Mouse (Mus musculus): ENCODE measurements around the gene Plekhg1.

DNA sequence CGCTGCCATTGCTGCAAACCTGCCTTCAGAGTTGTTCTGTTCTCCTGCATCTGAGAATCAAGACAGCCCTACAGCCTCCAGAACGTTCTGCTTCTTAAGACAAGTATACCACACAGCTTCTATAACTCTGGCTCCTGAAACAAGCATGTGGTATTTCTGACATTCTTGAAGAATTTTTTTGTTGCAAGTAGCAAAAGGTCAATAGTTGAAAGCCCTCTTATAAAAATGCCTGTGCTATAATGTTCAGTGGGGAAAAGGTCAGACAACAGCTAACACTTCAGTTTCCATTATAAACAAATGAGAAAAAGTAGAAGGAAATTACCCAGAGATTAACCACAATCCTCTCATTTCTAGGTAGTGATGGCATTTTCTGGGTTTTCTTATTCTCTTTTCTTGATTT is 34.2 kb downstream of the Plekhg1 start:
- TF ChIP-seq CTCF (IDR thresholded peaks at IDR 0.05; ENCODE audit: borderline replicate concordance, control insufficient read depth, extremely low read depth, insufficient read depth, low read length, poor library complexity) (no peak), POLR2A (IDR thresholded peaks at IDR 0.05; ENCODE audit: control insufficient read depth, extremely low read depth, insufficient read depth, low read length, poor library complexity) (no peak)

All from thymus, adult 2 months (tissue).